Mouse (Mus musculus): Measurements from ENCODE around the gene Hoxa6.
A peak's percentile ranks its signal among the peaks of the same experiment; 100 is the strongest.

The Hoxa6 gene

DNA sequence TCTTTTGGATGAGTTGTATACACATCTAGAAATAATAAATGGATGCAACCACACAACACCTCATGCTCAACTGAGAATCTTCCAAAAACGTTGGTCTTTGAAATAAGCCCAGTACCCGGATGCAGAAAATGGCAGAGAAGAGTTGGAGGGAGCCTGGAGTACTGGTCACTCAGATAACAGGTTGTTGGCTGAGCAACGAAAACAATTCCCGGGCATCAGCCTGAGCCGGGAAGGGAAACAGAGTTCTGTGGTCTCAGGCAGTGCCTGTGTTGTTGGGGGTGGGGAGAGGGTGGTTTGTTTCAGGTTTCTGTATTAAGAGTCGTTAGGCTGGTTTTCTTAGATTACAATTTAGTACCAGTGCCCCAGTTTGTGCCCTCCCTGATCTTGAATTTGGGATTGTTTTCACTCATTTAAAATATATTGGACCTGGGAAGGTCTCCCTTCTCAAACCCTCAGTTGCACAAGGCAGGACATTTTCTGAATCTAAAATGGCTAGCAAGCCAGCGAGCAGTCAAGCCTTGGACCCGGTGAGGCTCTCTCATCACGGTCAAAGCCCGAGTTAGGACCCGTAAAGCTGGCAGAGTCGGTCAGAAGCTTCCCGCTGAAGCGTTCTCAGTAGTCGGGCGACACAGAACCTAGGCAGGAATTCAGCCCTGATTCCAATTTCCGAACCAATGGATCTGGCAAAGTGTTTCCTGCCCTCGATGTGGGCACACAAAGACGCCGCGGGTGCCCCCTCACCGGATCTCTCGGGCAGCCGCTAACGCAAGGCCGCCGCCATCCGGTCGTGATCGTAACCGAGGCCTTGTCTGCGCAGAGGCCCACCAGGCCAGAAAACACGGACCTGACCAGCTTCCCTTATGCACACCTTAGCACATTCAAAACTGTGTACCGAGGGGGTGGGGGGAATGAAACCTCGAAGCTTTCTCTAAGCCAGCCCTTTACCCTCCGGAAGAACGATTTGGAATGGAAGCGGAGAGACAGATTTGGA lies 20.2 kb upstream of the Hoxa6 start:
- DNase-seq (ENCODE audit: low read depth, low spot score): no peak

DNA sequence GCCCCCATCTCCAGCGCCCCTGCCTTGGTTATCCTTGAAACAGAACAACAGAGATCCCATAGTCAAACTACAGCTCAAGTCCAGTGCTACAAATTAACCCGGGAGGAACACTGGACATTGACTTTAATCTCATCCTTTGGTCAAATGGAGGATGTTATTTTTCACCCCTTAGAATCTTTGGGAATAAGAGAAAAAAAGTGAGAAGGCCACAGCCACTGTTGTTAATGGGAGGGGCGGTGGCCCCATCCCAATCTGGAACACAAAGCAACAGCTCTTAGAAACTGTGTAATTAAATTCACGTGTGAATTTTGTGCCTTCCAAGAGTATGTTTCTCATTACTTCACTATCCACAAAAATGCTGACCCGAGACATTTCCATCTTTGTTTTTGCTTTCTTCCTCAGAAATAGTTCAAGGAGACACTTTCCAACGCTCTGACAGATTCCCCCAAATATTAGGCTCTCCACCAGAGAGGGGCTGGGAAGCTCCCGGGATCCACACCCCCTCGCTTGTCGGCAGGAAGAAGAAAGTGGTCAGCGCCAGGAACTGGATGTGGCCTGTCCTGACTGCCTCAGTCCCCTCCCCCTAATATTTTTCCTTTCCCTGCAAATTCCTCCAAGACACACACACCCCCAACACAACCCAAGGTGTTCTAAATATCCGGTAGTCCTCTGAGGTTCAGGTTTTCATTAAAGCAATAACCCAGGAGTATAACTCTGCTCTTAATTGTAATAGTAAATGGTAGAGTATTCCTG lies 19.1 kb upstream of the Hoxa6 start:
- no peak for DNase-seq (ENCODE audit: low read depth, low spot score)

DNA sequence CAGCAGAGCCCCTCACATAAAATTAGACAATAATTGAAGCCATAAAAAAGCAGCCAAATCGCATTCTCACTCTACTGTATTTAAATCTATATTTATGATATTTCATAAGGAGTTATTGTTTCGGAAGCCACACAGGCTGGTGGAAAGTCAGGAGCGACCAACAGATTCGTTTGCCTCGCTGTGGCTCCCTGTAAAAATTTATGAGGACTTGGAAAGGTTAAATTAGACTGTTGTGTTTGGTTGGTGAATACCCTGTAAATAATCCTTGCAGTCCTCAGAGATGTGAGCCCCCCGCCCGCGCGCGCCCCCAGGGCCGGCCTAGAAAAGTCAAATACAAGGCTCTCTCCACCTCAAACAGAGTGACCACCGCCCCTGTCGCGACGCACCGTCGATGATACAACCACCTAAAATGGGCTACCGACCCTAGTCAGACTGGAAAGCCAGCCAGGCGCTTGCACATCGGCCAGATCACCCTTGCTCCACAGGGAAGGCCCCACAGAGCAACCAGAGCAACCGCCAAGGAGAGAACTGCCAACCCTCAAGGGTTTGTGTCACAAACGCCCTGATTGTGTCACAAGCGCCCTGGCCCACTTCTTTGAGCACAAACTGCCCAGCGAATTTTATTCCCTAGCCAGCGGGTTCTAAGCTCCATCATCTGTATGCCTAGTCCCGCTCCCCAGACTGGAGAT lies 18.2 kb upstream of the Hoxa6 start:
- DNase-seq (ENCODE audit: low read depth, low spot score): no peak

DNA sequence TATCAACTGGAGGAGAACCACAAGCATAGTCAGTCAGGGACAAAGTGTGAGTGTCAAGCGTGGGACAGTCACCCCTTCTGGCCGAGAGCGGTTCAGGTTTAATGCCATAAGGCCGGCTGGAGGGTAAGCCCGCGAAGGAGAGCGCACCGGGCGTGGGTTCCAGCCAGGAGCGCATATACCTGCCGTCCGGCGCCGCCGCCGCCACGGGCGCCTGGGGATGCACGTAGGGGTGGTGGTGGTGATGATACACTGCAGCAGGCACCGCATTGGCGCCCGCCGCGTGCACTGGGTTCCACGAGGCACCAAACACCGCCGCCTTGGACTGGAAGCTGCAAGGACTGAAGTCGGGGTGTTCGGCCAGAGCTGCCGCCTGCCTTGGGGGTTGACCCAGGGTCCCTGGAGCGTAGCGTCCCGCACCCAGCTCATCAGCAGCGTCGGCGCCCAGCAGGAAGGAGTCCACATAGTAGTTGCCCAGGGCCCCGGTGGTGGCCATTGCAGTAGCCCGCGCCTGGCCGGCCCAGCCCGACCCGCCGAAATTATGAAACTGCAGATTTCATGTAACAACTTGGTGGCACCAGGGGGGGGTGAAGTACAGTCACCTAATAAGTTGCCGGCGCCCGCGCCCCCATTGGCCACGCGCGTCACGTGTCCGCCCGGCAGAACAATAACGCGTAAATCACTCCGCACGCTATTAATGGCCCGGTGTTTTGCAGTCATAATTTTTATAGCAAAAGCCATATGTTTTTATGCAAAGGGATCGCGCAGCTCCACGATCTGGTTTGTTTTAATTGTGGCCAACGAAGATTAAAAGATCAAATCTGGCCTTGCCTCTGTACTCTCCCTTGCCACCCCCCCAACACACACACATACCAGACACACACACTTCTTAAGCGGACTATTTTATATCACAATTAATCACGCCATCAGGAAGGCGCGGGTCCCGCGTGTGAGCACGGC lies 17.4 kb upstream of the Hoxa6 start:
- peak; percentile 73 for DNase-seq (ENCODE audit: low read depth, low spot score)

DNA sequence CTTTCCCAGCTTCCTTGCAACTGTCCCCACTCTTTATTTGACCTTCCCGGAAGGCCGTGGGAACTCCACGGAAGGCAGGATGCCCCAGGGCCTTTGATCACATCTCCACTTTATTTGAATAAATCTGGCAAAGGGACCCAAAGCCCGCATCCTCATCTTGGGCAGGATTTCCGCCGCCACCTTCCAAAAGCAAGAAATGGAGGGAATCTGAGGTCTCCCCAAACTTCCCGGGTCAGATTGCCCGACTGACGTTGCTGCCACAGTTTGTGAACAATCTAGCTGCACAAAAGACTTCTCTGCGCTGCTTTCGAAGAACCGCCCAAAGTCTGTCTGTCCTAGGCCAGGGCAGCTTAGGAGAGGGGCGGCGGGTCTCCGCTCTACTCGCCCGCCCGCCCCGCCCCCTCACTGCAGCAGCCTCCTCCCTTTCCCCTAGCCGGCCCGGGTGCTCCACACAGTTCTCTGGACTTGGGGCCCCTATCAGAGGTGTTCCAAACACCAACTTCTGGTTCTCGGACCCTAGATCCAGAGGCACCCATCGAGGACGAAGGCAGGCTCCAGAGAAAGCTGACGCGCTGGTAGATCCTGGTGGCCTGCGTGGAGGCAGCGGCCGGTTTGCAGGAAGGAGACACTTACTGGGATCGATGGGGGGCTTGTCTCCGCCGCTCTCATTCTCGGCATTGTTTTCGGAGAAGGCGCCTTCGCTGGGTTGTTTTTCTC lies 16.5 kb upstream of the Hoxa6 start:
- DNase-seq (ENCODE audit: low read depth, low spot score): peak; percentile 82

DNA sequence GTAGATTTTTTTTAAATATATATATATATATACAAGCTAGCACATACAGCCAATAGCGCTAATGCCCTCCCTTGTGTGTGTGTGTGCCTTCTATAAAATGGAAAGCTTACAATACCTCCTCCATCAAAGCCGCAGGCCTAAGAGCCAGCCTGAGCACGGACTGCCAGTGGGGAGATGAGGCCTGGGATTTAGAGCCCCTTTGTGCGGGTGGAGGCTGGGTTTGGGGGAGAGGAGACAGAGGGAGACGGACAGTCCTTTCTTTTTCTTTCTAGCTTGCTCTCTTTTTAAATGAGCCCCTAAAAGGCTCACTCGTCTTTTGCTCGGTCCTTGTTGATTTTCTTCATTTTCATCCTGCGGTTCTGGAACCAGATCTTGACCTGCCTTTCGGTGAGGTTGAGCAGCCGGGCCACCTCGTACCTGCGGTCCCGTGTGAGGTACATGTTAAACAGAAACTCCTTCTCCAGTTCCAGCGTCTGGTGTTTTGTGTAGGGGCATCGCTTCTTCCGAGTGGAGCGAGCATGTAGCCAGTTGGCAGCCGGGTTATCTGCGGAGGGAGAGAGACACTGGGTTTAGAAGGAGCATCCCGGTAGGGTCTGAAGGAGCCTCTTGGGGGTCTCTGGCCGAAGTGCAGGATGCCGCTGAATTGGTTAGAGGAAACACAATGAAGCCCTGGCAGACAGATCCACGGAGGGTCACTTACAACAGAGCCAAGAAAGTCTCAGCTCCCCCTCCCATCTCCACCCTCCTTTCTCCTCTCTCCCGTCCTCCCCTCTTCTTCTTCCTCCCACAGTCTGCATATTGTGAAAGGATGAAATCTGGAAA lies 15.6 kb upstream of the Hoxa6 start:
- DNase-seq (ENCODE audit: low read depth, low spot score): no peak

DNA sequence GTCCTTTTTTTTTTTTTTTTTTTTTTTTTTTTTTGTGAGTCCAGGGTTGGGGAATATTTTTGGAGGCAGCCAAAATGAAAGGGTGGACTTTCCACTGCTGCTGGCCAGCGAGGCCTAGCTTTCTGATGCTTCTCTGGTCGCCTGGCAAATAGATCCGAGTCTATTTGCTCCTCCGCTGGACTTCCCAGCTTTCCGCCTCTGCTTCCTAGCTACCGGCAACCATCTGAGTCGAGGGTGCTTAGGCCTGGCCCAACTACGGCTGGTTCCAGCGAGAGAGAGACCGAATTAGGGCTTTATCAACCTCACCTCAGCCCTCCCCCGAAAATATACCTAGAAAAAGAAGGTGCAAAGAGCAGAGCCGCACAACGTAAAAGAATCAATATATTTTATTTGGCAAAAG lies 14.2 kb upstream of the Hoxa6 start:
- peak; percentile 4 for DNase-seq (ENCODE audit: low read depth, low spot score)

DNA sequence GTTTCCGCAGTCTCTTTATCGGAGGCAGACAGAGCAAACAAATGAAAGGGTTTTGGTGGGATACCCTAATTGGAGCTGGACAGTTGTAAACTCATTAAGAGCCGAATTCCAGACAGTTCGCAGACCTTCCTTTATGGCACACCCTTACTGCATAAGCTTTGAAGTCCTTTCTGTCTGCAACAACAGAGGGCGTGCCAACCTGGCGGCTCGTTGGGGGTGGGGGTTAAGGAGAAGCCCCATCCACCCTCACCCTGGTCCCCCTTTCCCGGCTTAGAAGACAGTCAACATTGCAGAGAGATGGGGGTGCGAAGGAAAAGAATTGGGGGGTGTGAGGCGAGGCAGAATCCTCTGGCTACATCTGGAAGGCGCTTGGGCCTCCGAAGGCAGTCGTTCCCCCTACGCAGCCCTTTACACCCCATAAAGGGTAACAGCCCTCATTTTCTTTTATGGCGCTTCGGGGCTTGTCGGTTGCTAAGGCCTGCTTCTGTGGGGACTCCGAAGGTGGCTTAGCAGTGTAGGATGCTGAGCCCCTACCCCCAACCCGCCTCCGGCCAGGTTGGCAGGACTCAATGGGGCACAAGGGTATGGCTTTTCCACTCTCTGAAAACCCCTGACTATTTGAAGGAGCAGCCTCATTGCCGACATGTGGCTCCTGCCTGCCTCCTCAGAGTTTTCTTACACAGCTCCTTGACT lies 13.6 kb upstream of the Hoxa6 start:
- DNase-seq (ENCODE audit: low read depth, low spot score): peak; percentile 16

DNA sequence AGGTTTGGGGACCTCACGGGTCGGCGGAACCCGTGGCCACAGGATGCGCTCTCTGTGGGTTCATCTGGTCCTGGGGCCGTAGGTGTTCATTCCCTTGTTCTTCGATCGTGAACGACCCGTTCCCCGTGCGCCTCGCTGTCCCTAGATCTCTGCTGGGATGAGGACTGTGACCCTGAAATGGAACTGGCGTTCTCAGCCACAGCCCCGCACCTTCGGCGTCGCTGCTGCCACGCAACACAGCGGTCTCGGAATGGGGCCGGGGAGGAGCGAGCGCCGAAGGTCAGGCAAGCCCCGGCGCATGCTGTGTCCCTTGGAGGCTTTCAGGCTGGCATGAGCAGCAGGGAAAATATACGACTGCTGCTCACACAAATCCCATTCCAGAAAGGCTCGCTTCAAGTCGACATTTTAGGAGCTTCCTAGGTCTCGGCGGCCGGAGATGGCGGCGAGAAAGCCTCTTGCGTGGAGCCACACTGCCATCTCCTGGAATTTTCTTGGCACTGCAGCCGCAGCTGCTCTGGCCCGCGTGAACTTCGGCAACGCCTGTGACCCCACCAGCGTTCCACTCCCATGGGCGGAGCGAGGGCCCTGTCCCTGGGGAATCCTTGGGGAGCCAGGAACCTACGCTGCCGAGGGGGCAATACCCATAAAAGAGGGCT lies 12.9 kb upstream of the Hoxa6 start, which contains the start of gene Hoxa7:
Hoxa7 (minus strand) TSS at position 518 of the 656 bp plus-strand sequence.
- peak; percentile 95 for DNase-seq (ENCODE audit: low read depth, low spot score)

DNA sequence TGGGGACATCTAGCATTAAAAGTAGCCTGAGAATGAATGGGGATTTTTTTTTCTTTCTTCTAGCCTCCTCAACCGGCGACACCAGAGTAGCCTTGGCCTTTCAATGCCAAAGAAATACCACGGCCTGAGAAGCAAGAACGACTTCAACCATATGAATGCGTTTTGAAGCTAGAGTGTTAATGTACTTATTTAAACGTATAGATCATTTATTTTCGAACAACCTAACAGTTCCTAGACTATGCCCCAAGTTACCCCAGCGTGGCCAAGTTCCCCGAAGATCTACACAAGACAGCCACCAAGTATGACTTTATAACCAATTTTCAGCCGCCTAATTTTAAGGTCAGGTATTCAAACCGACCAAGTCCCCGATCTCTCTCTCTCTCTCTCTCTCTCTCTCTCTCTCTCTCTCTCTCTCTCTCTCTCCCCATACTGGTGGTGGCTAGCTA lies 12.4 kb upstream of the Hoxa6 start:
- DNase-seq (ENCODE audit: low read depth, low spot score): peak; percentile 33

DNA sequence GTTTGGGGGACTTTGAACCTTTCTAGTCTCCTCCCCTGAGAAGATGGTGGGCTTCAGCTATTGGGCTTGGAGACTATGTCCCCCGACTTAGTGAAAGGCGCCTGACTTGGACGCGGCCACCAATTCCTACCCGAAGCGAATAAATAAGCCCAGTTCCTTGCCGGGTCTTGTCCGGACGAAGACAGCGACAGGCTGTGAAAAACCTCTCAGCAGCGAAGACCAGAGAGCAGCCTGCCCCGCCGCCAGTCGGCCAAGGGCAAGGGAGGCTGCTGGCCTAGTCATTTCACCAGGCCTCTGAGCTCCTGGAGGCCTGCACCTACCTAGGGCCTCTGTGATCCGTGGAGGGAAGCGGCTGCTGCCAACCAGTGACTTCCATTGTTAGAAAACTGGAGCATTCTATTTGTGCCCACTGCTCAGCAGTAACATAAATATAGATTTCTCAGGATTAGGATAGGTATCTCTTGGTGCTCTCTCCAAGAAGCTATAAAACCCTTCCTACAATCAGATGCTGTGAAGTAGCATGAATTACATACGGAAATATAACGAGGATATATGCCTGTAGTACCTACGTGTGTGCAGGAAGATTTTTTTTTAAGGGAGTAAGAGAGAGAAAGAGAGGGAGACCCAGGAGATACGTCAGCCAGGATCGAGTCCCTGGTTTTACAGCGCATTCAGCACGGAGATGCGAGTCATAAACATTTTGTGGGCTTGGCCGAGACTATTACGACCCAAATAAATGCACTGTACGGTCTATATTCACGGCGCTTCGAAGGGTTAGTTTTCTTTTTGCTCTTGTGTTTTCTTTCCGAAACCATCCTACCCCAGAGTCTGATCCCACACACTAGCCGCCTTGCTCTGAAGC lies 11.7 kb upstream of the Hoxa6 start:
- DNase-seq (ENCODE audit: low read depth, low spot score): peak; percentile 35

DNA sequence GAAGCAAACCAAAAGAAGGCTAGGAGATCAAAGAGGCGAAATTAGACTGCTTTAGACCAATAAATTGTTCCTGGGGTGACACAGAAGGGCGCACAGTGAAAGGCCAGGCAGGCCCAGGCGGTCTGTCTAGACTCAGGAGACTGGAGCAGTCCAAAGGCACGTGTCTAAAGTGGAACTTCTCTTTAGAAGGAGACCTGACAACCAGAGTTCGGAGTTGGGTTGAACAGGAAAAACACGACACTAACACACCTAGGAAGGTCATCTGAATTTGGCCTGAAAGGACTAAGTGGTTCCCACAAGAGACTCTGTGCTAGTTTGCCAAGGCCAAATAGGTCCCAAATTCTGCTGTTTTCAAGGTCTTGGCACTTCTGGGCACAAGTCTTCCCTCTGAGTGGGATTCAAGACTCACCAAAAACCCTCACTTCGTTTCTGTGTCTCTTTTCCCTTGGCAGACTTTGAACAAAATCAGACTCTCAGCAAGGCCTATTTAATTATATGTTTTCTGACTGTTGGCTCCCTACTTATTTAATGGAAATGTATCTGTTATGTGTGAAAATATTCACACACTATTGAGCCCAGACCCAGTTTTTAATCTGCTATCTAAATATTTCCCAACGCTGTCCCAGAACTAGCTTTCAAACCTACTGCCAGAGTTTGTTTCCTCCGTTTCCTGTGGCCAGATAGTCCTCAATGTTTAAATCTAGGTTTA lies 10.9 kb upstream of the Hoxa6 start:
- DNase-seq (ENCODE audit: low read depth, low spot score): no peak

DNA sequence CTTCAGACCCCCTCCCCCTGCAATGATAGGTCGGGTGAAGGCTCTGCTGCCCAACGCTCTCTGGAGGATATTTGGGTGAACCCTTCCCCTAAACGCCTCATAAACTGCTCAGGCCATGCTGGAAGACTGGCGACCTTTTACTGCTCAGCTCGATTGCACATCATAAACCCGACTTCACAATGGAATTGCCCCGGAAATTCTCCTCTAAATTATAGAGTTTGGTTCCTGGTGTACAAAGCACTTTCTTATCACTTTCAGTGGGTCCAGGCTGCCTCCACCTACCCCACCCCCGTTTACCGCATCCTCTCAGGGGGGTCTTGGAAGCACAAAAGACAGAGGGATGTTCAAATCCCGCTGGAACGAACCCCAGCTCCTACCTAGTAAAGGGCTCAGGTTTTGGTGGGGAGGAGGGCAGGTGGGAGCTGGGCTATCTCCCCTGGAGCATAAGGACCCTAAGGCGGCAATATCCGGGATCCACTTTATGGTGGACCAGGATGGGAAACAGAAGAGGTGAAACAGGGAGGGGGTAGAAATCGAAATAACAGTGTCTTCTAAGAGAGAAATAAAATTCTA lies 10.2 kb upstream of the Hoxa6 start:
- no peak for DNase-seq (ENCODE audit: low read depth, low spot score)

DNA sequence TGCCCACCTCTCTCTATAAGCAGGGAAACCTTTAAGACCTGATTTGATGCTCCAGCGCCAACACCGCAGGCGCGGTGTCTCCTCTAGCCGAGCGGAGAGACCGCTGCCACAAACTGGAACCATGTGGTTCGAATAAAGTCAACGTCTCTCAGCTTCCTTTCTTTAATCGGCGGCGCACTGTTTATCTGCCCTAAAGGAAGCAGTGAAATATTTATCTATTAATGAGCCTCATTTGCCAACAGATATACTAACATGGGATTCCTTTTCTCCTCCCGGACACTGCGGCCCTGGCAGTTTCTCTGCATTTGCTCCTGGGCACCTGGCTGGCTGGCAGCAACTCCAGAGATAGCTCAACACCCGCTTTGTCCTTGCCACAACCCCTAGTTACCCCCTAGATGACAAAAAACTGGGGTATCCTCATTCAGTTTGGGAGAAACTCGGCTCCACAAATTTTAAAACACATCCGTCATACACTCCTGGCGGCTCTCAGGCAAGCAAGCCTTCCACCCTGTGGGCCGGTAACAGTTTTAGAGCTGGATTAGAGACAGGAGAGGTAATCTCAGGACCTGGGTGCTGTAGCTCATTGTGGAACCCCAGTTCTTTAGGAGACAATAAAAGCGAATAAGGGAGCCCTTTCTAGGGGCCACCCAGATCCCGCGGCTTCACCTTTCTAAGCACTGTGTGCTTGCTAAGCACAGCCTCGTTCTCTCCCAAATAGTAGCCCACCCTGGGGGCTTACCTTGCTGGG lies 9.5 kb upstream of the Hoxa6 start:
- DNase-seq (ENCODE audit: low read depth, low spot score): peak; percentile 65

DNA sequence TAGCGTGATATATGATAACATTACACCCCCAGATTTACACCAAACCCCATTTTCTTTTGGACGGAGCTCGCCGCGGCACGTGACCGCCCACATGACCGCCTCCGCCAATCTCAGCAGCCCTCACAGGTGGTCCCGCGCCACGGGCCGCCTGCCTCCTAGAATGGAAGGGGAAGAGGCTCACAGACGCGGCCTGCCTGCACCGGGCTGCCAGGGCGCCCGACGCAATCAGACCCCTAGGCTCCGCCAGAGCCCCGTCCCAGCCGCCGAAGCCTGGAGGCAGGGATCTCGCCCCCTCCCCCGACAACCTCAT lies 8.9 kb upstream of the Hoxa6 start:
- peak; percentile 87 for DNase-seq (ENCODE audit: low read depth, low spot score)

All from ZHBTc4 (cell line).